Mouse (Mus musculus) forebrain, embryonic 10.5 days (tissue): ENCODE results near the gene Vmn1r222. TPM values are rescaled to one million over a fixed set of nuclear protein-coding genes. Genes with fewer than 3 reads are reported as not detected.

Experiments used
- polyA plus RNA-seq: library from polyadenylated mRNA; unstranded; fragments of >200 nt; fragmentation: Nextera tagmentation; extraction: Ambion mirVana; gene quantifications from 2 replicates; pipeline ENCODE4 v1.2.1, GENCODE M21; 2016

Vmn1r222 gene
- polyA plus RNA-seq, 1 experiment from 2014 or later: not detected

Other genes starting within 250 kb of the Vmn1r222 start
- gene Vmn1r213, start 228.3 kb downstream of the Vmn1r222 start, polyA plus RNA-seq: not detected in 2 replicates
- gene Vmn1r214, start 205.5 kb downstream of the Vmn1r222 start, polyA plus RNA-seq: not detected in 2 replicates
- not detected in 2 replicates for gene Vmn1r215, start 167.9 kb downstream of the Vmn1r222 start, polyA plus RNA-seq
- gene Vmn1r217, start 117.7 kb downstream of the Vmn1r222 start, polyA plus RNA-seq: not detected in 2 replicates
- not detected in 2 replicates for gene Vmn1r218, start 102.8 kb downstream of the Vmn1r222 start, polyA plus RNA-seq
- 0.02 and 0.04 TPM in 2 replicates for gene Vmn1r219, start 76.6 kb downstream of the Vmn1r222 start, polyA plus RNA-seq
- not detected in 2 replicates for gene Vmn1r220, start 48.0 kb downstream of the Vmn1r222 start, polyA plus RNA-seq
- not detected in 2 replicates for gene Vmn1r221, start 21.8 kb downstream of the Vmn1r222 start, polyA plus RNA-seq
- gene Vmn1r223, start 11.2 kb upstream of the Vmn1r222 start, polyA plus RNA-seq: not detected in 2 replicates
- gene Zfp322a, start 133.3 kb upstream of the Vmn1r222 start, polyA plus RNA-seq: 57.1 and 58.7 TPM in 2 replicates
- gene Abt1, start 187.9 kb upstream of the Vmn1r222 start, polyA plus RNA-seq: 15.3 and 15.5 TPM in 2 replicates
- gene Btn1a1, start 230.0 kb upstream of the Vmn1r222 start, polyA plus RNA-seq: 0.09 TPM in 1 of 2 replicates, not detected in the other